In genomic region chr16:77400276-77400891, GRCm38 (mm10) we compare ENCODE assay signal across 8 mouse cellular contexts.
A peak's percentile ranks its signal among the peaks of the same experiment; 100 is the strongest.
DNase-seq lines count a peak whose midpoint lies in the region; ATAC-seq and TF ChIP-seq lines count a peak whose summit lies in the region.

No protein-coding gene starts in this region.

- WGBS in intestine, postnatal 0 days = 4% methylated on average over 13 of the region's 13 CpGs
- 6% methylated on average over 13 of the region's 13 CpGs for WGBS in limb, embryonic 10.5 days
- under 1% methylated on average over 13 of the region's 13 CpGs for WGBS in midbrain, embryonic 15.5 days

- H3K4me2 ChIP-seq in intestine, postnatal 0 days (replicated peaks; ENCODE audit: low read depth) = peak overlapping the region; percentile 66
- H3K4me2 ChIP-seq in midbrain, embryonic 15.5 days = peak overlapping the region; percentile 51

- H3K9me3 ChIP-seq in intestine, postnatal 0 days (ENCODE audit: control insufficient read depth) = no peaks in the 10 kb centered on the region
- H3K9me3 ChIP-seq in limb, embryonic 10.5 days (replicated peaks) = no peaks in the 10 kb centered on the region
- H3K9me3 ChIP-seq in midbrain, embryonic 15.5 days = no peaks in the 10 kb centered on the region

- no peak for ATAC-seq in intestine, postnatal 0 days
- peak; percentile 88 for ATAC-seq in midbrain, embryonic 15.5 days (replicated peaks)

- no peaks in the 10 kb centered on the region for H3K36me3 ChIP-seq in intestine, postnatal 0 days (ENCODE audit: control insufficient read depth, insufficient read depth)
- H3K36me3 ChIP-seq in limb, embryonic 10.5 days = 0 out of 2 replicates have a peak, but pooled peaks cover 5% of the 10 kb centered on the region
- no peaks in the 10 kb centered on the region for H3K36me3 ChIP-seq in midbrain, embryonic 15.5 days (replicated peaks)

- H3K4me3 ChIP-seq in intestine, postnatal 0 days (ENCODE audit: low read depth, low read length) = peak overlapping the region; percentile 32
- peak overlapping the region; percentile 38 for H3K4me3 ChIP-seq in limb, embryonic 10.5 days
- H3K4me3 ChIP-seq in midbrain, embryonic 15.5 days = peak overlapping the region; percentile 30

- no peaks in the 10 kb centered on the region for H3K4me1 ChIP-seq in intestine, postnatal 0 days (replicated peaks; ENCODE audit: control insufficient read depth, insufficient read depth, low read length)
- peaks cover 60% of the 10 kb centered on the region for H3K4me1 ChIP-seq in limb, embryonic 10.5 days
- H3K4me1 ChIP-seq in midbrain, embryonic 15.5 days = peaks cover 50% of the 10 kb centered on the region

- peak; percentile 61 for DNase-seq in adrenal gland, postnatal 10 days
- peak; percentile 88 for DNase-seq in embryo, embryonic 11 days
- peak; percentile 42 for DNase-seq in gastrocnemius, postnatal 25 days
- DNase-seq in limb, embryonic 10.5 days (ENCODE audit: low spot score) = peak; percentile 66
- peak; percentile 74 for DNase-seq in telencephalon, adult 2 months (ENCODE audit: low read depth, low spot score)
- no peak for DNase-seq in thymus, adult 18-20 months

- peak overlapping the region; percentile 34; the same call in 1 of the 2 replicates for H3K9ac ChIP-seq in intestine, postnatal 0 days (ENCODE audit: low read depth, low read length)
- peak overlapping the region; percentile 33 for H3K9ac ChIP-seq in midbrain, embryonic 15.5 days

- TF ChIP-seq CTCF in intestine, postnatal 0 days (IDR thresholded peaks at IDR 0.05; ENCODE audit: low read depth) = no peak

- H3K27ac ChIP-seq in intestine, postnatal 0 days (ENCODE audit: low read depth, low read length) = no peak overlapping the region; the same call in 1 of the 2 replicates
- peak overlapping the region; percentile 76 for H3K27ac ChIP-seq in limb, embryonic 10.5 days
- peak overlapping the region; percentile 79 for H3K27ac ChIP-seq in midbrain, embryonic 15.5 days

- H3K27me3 ChIP-seq in intestine, postnatal 0 days (replicated peaks; ENCODE audit: control insufficient read depth, insufficient read depth, low read length) = no peaks in the 10 kb centered on the region
- H3K27me3 ChIP-seq in limb, embryonic 10.5 days (ENCODE audit: low read depth, poor library complexity, severe bottlenecking) = no peaks in the 10 kb centered on the region
- no peaks in the 10 kb centered on the region for H3K27me3 ChIP-seq in midbrain, embryonic 15.5 days (replicated peaks)

Comparison
In these comparisons a context has a peak if more than half of its experiments do, and no peak if none do; other contexts are left out.
1. DNase-seq: peak in adrenal gland, postnatal 10 days (single experiment), embryo, embryonic 11 days (single experiment), gastrocnemius, postnatal 25 days (single experiment), limb, embryonic 10.5 days (single experiment) and telencephalon, adult 2 months (single experiment); none in thymus, adult 18-20 months (0 of 2).
2. Peak in every context shown above with its lines, with median percentiles within 50 percentile points of each other: H3K4me3 ChIP-seq.